Mouse (Mus musculus) inflammation-experienced regulatory T-cells, adult 6 months (primary cell): ENCODE data around the gene Sem1. TPM values are rescaled to one million over a fixed set of nuclear protein-coding genes. Genes with fewer than 3 reads are reported as not detected.
A peak's percentile ranks its signal among the peaks of the same experiment; 100 is the strongest.
"Not testable (repeated sequence)": the region's sequence is repeated elsewhere in the genome, so short reads cannot be mapped to it uniquely, and the experiment has no call there.

Experiments used
- ATAC-seq: one replicate; pipeline ENCODE4 v1.8.0; 2017
- polyA plus RNA-seq, 3 experiments: library from polyadenylated mRNA; unstranded; fragments of 100-300 nt; shearing (Covaris generic); gene quantifications; one replicate each; pipeline ENCODE4 v1.2.1; 2017

Gene Sem1
- polyA plus RNA-seq: 100 to 1,000 TPM; 114 to 194 (median 165) TPM

DNA sequence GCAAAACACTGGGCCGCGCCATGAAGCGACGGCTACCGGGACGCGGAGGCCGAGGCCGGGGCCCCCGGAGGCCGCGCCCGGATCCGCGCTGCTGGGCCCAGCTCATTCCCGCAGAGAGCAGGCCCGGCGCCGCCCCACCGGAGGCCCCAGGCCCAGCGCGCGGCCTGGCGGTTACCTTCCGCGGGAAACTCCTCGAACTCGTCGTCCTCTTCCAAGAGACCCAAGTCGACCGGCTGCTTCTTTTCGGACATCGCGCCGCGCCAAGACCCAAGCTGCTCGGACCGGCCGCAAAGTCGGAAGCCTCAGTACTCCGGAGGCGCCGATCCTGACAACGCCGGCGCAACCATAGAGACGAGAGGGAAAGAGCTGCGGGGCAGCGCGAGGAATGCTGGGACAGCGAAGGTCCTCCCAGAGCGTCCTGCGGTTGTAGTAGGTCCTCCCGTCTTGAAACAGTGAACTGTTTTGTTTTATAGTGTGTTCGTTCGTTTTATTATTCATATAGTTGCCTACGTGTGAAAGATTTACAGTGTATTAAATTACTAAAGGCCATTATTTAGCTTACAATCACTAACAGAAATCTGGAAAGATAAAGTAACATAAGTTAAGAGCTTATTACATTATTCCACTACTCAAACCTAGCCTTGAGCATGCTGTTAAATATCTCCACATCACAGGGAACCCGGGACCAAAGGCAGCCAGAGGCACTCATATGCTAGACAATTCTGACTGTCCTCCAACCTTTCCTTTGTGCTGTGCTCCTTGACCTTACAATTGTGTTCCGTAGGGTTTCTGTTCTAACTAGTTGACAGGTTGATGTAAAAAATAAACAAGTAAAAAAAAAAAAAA lies at the start of gene Sem1:
Sem1 (minus strand) TSS at position 360 of the 846 bp plus-strand sequence.
- ATAC-seq: peak; percentile 89

DNA sequence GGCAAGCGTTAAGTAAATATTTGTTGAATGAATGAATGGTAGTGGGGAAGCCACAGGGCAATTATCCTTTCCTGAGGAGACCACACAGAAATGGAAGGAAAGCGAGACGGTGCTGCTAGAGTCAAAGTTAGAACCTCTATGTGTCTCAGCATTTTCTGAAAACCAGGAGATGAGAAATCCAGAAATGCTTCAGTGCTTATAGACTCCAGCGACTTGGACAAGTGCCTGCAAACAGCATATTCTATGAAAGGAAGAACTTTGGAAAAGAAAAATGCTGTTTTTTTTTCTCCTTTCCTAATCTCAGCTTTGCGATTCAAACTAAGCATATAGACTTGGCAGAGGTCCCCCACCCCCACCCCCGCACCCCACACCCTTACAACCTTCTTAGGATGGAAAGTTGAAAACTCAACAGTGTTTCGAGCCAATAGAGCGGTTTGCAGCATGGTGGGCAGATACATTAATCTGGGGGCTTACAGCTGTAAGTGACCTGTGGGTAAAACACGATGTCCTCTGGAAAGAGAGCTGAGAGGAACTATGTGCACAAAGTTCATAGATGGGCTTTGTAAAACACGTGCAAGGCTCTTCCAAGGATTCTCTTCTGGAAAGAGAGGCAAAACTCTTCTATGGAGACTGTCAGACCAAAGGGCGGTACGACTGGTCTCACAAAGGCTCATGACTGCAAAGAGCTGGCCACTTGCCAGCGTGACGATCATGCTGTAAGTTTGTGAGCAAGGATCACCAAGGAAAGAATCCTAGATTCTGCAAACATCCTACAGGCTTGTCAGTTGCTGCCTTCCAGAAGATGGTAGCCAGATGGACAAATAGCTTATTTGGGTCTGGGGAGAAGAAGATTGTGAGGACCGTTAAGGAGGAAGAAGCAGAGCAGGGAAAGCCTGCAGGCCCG lies 44.6 kb upstream of the Sem1 start:
- ATAC-seq: no peak

DNA sequence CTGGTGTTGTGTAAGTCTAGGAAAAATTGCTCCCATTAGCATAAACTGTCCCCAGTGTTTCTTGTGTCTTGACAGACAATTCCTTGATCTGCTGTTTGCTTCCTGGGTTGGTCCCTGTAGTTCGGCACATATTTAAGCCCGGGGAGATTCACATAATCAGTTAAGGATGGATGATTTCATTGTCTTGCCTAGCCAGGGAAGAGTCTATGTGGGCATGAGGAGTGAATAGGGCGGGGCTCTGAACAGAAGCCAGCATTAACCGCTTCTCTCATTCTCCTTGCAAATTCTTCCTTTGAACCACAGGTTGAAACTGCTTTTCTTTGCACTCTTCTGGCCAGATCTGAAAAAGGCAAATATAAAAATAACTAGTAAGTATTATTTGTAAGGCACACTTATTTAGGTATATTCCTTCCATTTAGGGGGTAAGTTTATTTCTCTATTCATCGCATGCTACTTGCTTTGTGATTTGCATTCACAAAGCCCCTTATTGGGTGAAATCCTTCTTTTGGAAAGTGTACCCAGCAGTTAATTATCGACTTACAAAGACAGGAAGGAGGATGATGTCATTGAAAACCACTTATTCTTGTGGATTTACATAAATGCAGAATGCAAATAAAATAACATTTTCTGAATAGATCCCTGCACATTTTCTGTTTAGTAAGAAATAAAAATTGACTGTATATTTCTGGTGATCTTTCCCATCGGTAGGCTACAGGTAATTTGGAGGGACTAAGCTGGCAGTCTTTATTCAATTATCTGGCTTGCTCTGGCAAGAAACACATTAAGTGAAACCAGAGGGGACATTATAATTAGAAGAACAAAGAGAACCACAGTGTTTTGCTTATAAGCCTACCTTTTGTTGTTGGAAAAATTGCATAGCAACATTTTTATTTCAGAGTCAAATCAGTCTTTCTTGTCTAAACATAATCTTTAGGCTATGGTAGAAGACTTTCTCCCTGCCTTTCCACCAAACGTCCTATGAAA lies 25.4 kb upstream of the Sem1 start:
- ATAC-seq: no peak

DNA sequence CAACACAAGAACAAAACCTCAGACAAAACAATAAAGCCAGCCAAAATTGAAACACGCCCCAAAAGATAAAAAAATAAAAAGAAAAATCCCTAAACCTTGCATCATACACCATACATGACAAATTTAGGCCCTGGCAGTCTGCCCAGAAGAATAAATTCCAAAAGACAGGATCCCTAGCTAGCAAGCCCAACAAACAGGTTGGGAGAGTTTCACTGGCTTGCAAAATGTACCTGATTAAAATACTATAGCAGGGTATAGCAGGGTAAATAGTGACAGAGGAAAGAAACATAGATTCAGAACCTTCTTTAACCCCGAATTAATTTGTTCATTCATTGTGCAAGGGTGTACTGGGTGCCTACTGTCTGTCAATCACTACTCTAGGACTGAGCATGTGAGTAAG lies 7.8 kb upstream of the Sem1 start:
- ATAC-seq: no peak

DNA sequence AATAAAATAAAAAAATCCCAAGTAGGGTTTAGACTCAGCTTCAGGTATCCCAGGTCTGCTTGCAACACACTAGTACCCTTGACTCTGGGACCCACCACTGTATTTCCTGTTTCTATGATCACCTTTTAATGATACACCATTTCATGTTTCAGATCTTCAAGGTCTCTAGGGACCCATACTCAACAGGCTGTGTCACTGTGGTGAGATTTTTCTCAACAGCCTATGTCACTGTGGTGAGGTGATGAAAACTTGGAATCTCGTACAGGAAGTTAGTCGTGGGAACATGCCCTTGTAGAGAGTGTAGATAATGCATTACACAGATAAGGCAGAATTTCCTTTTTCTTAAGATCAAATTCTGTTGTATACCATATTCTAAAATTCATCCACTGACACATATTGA lies 3.4 kb upstream of the Sem1 start:
- ATAC-seq: no peak

DNA sequence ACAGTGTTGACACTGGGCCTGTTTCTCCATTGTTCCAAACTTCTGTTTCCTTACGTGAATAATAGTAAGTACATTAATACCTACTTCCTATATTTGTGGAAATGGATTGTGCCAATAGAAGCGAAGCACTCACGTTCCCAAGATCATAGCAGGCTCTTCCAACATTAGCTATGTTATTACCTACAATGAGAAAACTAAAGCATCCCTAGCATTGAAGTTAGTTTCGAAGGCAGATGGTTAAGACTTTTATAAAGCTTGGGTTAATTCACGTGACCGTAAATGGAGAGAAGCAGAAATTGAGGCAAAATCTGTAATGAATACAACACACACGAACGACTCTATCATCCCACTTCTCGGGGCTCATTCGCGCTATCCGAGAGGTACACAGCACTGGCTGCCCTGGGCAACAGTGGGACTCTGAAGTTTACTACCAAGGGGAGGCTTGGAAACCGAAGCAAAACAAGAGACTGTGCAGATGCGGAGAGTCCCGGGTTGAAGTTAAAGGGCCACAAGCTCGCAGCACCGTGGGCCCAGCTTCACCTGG lies 650 bp downstream of the Sem1 start:
- ATAC-seq: peak; percentile 6

DNA sequence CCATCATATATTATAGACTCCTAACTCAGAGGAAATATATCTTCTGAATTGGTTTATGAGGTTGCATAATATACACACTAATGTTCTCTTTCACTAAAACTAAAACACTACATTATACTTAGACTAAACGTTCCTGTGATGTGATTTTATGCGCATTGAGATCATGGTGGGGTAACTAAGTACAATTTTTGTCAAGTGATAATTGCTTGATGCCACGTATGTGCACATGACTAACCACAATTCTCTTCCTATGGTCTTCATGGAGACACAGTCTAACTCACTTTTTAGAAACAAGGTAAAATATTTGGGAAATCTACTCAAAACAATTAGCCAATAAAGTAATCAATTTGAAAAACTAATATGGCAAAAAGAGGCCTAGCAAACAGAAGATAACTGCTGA lies 1.2 kb downstream of the Sem1 start:
- no peak for ATAC-seq

DNA sequence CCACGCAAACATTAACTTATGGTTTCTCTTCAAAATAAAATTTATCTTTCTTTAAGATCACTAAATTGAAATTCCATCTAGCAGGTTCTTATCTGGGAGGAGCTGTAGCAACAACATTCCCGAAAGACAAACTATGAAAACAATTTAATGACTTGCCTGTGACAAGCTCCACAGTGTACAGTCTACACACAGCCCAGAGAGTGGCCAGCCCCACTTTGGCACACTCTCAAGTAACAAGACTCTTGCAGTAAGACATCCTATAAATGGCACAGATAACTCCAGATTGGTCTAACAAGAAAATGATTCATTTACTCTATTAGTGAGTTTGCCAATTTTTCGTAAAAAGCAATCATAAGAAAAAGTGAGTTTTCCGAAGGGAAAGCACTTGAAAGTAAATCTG lies 2.7 kb downstream of the Sem1 start:
- no peak for ATAC-seq

DNA sequence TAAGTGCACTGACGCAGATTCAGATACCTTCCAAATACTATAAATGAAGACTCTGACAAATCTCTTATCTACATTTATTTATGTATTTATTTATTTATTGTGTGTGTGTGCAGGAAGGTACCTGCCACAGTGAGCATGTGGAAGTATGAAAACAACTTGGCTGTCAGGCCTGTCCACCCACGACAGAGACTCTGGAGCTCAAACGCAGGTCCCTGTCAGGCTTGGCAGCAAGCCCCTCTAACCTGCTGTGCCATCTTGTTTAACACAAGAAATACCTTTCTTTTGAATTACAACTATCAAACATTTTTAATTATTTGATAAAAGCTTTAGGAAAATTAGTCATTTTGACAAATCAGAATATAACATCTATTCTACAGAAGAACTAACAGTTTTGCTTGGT lies 10.0 kb downstream of the Sem1 start:
- ATAC-seq: no peak

DNA sequence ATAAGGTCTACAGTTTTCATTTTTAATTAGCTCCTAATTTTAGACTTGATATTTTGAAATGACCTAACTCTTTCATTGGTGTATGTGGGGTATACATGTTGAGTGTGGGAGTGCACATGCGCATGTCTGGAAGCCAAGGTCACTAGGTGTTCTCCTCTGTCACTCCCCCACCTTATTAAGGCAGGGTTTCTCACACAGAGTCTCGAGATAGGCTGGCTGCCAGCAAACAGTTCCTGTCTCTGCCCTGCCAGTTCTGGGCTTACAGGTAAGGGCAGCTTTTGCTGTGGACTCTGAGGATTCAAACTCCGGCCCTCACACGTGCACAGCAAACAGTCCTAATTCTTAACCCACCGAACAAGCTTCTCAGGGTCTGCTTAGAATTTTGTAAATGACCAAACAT lies 14.8 kb downstream of the Sem1 start:
- ATAC-seq: no peak

DNA sequence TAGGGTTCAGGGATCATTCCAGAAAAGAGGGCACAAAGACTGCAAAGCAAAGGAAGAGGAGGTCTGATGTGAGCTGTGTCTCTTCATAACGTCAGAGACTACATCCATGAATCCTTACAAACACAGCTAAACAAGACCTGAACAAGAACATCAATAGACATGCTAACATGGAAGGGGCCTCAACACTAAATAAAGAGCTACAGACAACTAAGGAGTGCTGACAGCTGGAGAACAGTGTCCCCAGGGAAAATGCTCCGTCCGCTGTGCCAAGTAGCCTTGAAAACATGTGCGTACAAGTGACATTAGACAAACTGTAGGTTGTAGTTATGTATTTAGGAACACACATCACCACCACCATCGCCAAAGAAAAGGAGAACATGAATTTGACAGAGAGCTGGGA lies 15.7 kb downstream of the Sem1 start:
- ATAC-seq: no peak

DNA sequence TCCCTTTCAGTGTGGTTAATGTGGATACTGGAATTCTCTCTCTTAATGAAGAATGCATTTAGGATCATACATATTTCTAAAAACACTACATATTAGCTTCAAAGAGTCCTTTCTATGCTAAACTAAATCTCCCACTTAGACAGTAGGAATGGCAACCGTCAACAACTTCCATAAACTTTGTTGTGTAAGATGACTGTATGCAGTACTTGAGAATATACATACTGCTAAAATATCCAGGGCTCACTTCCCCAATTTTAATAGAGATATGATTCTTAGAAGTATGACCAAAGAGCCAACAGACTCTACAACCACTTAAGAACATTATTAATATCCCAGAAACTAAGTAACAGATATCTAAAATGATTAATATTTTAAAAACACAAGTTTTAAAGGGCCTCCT lies 20.8 kb downstream of the Sem1 start:
- no peak for ATAC-seq

DNA sequence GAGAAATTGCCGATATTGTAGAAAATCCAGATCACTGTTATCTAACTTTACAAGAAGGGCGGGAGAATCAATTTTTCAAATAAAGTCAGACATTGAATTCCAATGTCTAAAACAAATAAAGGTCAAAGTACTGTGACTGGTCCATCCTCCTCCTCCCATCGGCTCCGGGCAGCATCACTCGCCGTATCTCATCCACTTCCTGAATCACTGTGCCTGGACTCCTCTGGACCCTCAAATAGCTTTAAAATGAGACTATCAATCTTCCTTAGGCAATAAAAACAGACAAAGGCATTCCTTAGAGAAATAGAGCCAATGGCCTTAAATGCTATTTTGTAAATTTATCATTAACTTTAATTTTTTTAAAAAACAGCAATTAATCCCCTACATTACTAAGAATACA lies 26.5 kb downstream of the Sem1 start:
- no peak for ATAC-seq

DNA sequence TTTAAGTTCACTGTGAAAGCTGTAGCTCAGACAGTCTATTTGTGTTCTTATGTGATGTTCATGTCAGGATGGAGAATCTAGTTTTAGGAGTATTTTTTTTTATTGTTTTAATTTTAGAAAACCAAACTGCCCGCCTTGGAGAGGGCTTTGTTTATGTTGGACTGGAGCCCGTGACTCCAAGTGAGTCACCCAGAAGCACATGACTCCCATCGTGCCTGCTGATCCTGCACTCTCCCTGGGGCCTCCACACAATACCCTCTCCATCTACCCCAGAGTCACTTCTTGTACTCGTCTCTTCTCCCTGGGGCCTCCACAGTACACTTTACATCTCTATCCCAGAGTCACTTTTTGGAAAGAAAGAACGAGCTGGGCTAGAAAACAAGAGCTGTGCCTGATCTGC lies 30.5 kb downstream of the Sem1 start:
- ATAC-seq: no peak

DNA sequence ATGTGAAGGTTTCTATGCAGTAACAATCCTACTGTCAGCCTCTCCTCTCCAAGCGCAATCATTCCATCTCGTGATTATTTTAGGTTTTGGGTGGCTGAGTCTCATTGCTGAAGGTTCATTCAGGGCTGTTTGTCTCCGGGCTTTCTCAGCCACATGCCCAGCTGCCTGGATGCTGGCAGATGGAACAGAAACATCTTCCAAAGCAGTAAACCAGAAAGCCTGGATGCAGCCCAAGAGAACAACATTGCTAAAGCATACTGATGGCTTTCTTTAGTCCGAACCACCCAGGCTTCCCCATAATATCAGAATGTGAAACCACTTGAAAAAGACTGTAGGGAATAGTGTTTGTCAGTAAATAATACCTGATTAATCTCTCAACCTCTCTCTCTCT lies 34.2 kb downstream of the Sem1 start:
- ATAC-seq: no peak

DNA sequence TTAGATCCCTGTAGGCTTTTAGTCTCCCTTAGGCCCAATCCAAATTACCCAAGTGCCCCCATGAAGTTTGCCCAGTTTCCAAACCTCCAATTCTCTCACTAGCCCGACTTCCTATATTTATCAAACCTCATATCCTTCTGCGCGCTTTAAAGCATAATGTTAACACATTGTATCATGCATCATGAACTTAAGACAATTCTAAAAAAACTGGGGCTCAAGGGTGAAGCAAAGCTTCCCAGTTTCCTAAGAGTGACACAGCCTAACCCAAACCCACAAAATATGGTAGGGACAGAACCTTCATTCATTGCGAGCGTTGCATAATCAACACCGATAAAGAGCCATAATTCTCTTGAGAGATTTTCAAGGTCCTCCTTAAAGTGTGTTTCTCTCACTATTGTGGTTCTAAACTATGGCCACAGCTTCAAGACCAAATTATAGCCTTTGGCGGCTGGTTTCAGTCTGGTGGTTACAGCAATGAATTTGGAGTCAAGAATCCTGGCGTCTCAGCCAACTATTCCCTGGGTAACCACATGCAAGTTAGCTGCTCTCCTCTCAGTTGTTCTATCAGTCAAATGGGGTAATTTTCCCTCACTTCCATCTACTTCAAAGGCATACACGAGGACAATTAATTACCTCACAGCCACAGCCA lies 34.7 kb downstream of the Sem1 start:
- no peak for ATAC-seq

DNA sequence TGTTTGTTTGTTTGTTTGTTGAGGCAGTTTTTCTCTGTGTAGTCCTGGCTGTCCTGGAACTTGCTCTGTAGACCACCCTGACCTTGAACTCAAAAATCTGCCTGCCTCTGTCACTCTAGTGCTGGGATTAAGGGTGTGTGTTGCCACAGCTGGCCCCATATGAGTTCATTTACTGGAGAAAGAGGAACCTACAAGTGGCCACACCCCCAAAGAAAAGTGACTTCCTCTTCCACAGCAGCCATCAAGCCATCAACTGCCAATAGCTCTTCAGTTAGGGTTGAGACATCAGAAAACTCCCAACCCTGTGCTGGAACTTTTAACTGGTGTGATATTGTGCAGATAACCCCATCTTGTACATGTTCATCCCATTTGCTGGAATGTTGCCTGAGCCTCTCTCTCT lies 36.3 kb downstream of the Sem1 start:
- no peak for ATAC-seq

DNA sequence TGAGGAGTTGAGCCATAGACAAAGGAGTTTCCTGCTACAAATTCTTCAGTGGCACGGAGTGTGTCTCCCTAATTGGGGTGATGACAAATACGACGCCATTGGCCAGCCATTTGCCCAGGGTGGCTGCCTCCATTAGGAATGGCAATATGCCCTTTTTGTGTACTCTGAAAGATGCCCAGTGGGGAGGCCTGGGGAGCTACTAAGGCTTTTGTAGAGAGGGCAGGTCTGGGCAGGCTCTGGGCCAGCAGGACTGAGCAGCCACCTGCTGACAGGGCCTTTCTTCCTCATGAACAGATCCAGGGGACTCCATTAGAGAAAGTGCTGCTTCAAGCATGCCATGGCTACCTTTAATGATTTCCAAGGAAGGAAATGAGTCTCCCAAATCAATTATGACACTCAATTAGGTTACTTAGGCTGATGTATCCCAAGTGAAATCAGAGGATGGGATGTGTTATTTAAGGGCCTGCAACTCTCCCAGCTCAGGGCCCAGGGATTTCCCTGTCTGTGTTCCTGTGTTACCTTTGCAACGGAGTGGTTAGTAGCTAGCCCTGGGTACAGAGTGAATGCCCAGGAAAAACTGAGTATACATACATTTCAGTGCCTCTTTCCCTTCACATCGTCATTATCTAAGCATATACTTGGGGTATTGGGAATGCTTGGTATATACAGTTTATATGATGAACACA lies 41.5 kb downstream of the Sem1 start:
- no peak for ATAC-seq

DNA sequence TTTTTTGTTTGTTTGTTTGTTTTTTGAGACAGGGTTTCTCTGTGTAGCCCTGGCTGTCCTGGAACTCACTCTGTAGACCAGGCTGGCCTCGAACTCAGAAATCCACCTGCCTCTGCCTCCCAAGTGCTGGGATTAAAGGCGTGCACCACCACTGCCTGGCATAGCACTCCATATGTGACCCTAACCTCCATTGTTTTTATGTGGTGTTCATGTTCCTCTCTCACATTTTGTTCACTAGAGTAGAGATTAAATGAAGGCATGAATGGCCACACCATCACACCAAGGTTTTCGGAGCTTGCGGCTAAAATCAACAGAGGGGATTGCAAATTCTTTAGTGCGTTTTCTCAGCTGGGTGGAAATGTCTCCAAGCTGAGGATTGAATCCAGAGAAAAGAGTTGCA lies 42.1 kb downstream of the Sem1 start:
- ATAC-seq: not testable (repeated sequence)
